ENCODE assay signal across 27 mouse cellular contexts in genomic region chr17:25735745-25736144, GRCm38 (mm10). TPM values are rescaled to one million over a fixed set of nuclear protein-coding genes. Genes with fewer than 3 reads are reported as not detected.
DNase-seq lines count a peak whose midpoint lies in the region; ATAC-seq lines count a peak whose summit lies in the region.
"Had no signal": no experiment of that assay in that cellular context is flagged by ENCODE, and none has a peak within 500 bp of the region (broad histone marks: within the 10 kb centered on the region; RNA-seq: fewer than 3 reads in every experiment).

Gene Mslnl, plus strand, starts transcription at chr17:25736042.

- no peak within 1 kb of the TSS for H3K4me2 ChIP-seq in forebrain, embryonic 16.5 days (ENCODE audit: low read length)
- H3K4me2 ChIP-seq in lung, embryonic 16.5 days (ENCODE audit: low read depth, low read length): no peak within 1 kb of the TSS
- H3K4me2 ChIP-seq in embryonic facial prominence, embryonic 15.5 days (replicated peaks): no peak within 1 kb of the TSS
- H3K4me2 ChIP-seq: forebrain, embryonic 13.5 days; heart, embryonic 11.5 days; hindbrain, embryonic 14.5 days had no signal

- 87% methylated on average over 3 of the region's 3 CpGs for WGBS in forebrain, embryonic 16.5 days
- WGBS in forebrain, embryonic 10.5 days: 83% methylated on average over 3 of the region's 3 CpGs
- WGBS in lung, embryonic 16.5 days: 57% methylated on average over 3 of the region's 3 CpGs
- WGBS in embryonic facial prominence, embryonic 15.5 days: 63% methylated on average over 3 of the region's 3 CpGs

- ATAC-seq in forebrain, embryonic 16.5 days: no peak
- ATAC-seq in lung, embryonic 16.5 days (ENCODE audit: low read depth): peak; percentile 67
- ATAC-seq in embryonic facial prominence, embryonic 15.5 days (ENCODE audit: insufficient number of reproducible peaks, low FRiP score, low TSS enrichment, low read depth): peak; percentile 27; the same call in 1 of the 2 replicates
- ATAC-seq: forebrain, embryonic 13.5 days; forebrain, postnatal 0 days; hindbrain, postnatal 0 days; inflammation-experienced regulatory T-cells, adult 6 months had no signal

- H3K9me3 ChIP-seq in forebrain, embryonic 16.5 days (ENCODE audit: control insufficient read depth, low read length): no peaks in the 10 kb centered on the region
- no peaks in the 10 kb centered on the region for H3K9me3 ChIP-seq in forebrain, embryonic 10.5 days
- no peaks in the 10 kb centered on the region for H3K9me3 ChIP-seq in lung, embryonic 16.5 days (ENCODE audit: control insufficient read depth, low read length)
- no peaks in the 10 kb centered on the region for H3K9me3 ChIP-seq in embryonic facial prominence, embryonic 15.5 days (replicated peaks)
- H3K9me3 ChIP-seq: forebrain, embryonic 13.5 days; G1E had no signal

- no peak for DNase-seq in forebrain, embryonic 10.5 days (ENCODE audit: extremely low spot score, low spot score)
- no peak for DNase-seq in lung, adult 18-20 months
- DNase-seq in NIH3T3 (ENCODE audit: low read depth): peak; percentile 38
- no peak for DNase-seq in right cerebral cortex, postnatal 25 days
- no peak for DNase-seq in right cerebral cortex, postnatal 36 days (ENCODE audit: low spot score in 2 of 2)
- DNase-seq: adrenal gland, postnatal 14 days; B cell, adult 2 months; cerebellum, adult 11 months; cerebellum, adult 2 months; cerebellum, adult 9-11 months; cerebellum, postnatal 25 days; forebrain, postnatal 0 days; gastrocnemius, adult 2 months; gastrocnemius, postnatal 14 days; heart, adult 11 months had no signal

- no peak within 1 kb of the TSS for H3K4me3 ChIP-seq in forebrain, embryonic 16.5 days (replicated peaks; ENCODE audit: low read length)
- H3K4me3 ChIP-seq in forebrain, embryonic 10.5 days: no peak within 1 kb of the TSS
- H3K4me3 ChIP-seq in lung, embryonic 16.5 days (ENCODE audit: low read length): no peak within 1 kb of the TSS
- H3K4me3 ChIP-seq in embryonic facial prominence, embryonic 15.5 days (replicated peaks): no peak within 1 kb of the TSS
- H3K4me3 ChIP-seq: erythroblast, embryonic 14.5 days; forebrain, embryonic 13.5 days; gastrocnemius, adult 2 months had no signal

- no peaks in the 10 kb centered on the region for H3K36me3 ChIP-seq in forebrain, embryonic 16.5 days (ENCODE audit: control insufficient read depth, insufficient read depth)
- H3K36me3 ChIP-seq in forebrain, embryonic 10.5 days (replicated peaks): peaks cover 5% of the 10 kb centered on the region
- no peaks in the 10 kb centered on the region; the same call in 1 of the 2 replicates for H3K36me3 ChIP-seq in lung, embryonic 16.5 days (ENCODE audit: control insufficient read depth, insufficient read depth, low read length)
- H3K36me3 ChIP-seq in embryonic facial prominence, embryonic 15.5 days: 0 out of 2 replicates have a peak, but pooled peaks cover 6% of the 10 kb centered on the region

- no peak within 1 kb of the TSS for H3K27ac ChIP-seq in forebrain, embryonic 16.5 days (ENCODE audit: low read length)
- H3K27ac ChIP-seq in forebrain, embryonic 10.5 days: no peak within 1 kb of the TSS
- H3K27ac ChIP-seq in lung, embryonic 16.5 days (ENCODE audit: low read length): peak within 1 kb of the TSS; percentile 32; the same call in 1 of the 2 replicates
- no peak within 1 kb of the TSS for H3K27ac ChIP-seq in embryonic facial prominence, embryonic 15.5 days (replicated peaks)
- H3K27ac ChIP-seq: forebrain, embryonic 13.5 days; gastrocnemius, adult 2 months; hindbrain, embryonic 14.5 days; hindbrain, postnatal 0 days had no signal

- 0 out of 2 replicates have a peak within 1 kb of the TSS, but pooled peaks have one; percentile 9 for H3K9ac ChIP-seq in forebrain, embryonic 16.5 days (replicated peaks; ENCODE audit: low read depth, low read length)
- 0 out of 2 replicates have a peak within 1 kb of the TSS, but pooled peaks have one; percentile 10 for H3K9ac ChIP-seq in lung, embryonic 16.5 days (ENCODE audit: low read length)
- no peak within 1 kb of the TSS for H3K9ac ChIP-seq in embryonic facial prominence, embryonic 15.5 days
- H3K9ac ChIP-seq: forebrain, embryonic 13.5 days; forebrain, postnatal 0 days; hindbrain, embryonic 14.5 days had no signal

- no peaks in the 10 kb centered on the region for H3K27me3 ChIP-seq in forebrain, embryonic 16.5 days (replicated peaks; ENCODE audit: control insufficient read depth, insufficient read depth, low read length)
- H3K27me3 ChIP-seq in forebrain, embryonic 10.5 days (ENCODE audit: poor library complexity, severe bottlenecking): no peaks in the 10 kb centered on the region
- H3K27me3 ChIP-seq in lung, embryonic 16.5 days (ENCODE audit: control insufficient read depth, insufficient read depth, low read depth, low read length): no peaks in the 10 kb centered on the region
- peaks cover 5% of the 10 kb centered on the region; the same call in 1 of the 2 replicates for H3K27me3 ChIP-seq in embryonic facial prominence, embryonic 15.5 days
- H3K27me3 ChIP-seq: forebrain, embryonic 13.5 days had no signal

- H3K4me1 ChIP-seq in forebrain, embryonic 16.5 days (replicated peaks; ENCODE audit: control insufficient read depth, insufficient read depth, low read length): no peaks in the 10 kb centered on the region
- H3K4me1 ChIP-seq in forebrain, embryonic 10.5 days: peaks cover 4% of the 10 kb centered on the region
- H3K4me1 ChIP-seq in lung, embryonic 16.5 days (replicated peaks; ENCODE audit: control insufficient read depth, insufficient read depth, low read length): no peaks in the 10 kb centered on the region
- no peaks in the 10 kb centered on the region for H3K4me1 ChIP-seq in embryonic facial prominence, embryonic 15.5 days
- H3K4me1 ChIP-seq: forebrain, embryonic 13.5 days had no signal

RNA-seq across cellular contexts. Expression of gene Mslnl, which starts in this region (rescaled TPM):
- 0.17 TPM in 1 of 2 replicates, not detected in the other for polyA plus RNA-seq in forebrain, embryonic 16.5 days (2015; fragmentation: Nextera tagmentation; extraction: Ambion mirVana)
- not detected in 2 replicates for polyA plus RNA-seq in forebrain, embryonic 10.5 days (2016; fragmentation: Nextera tagmentation; extraction: Ambion mirVana)
- 1.4 TPM in 2 replicates for polyA plus RNA-seq in lung, embryonic 16.5 days (2015; fragmentation: Nextera tagmentation; extraction: Ambion mirVana)
- 2.4 and 3.9 TPM in 2 replicates for polyA plus RNA-seq in embryonic facial prominence, embryonic 15.5 days (2015; fragmentation: Nextera tagmentation; extraction: Ambion mirVana)
- polyA plus RNA-seq: erythroblast, embryonic 14.5 days; forebrain, embryonic 13.5 days; forebrain, postnatal 0 days; G1E; heart, embryonic 11.5 days; heart, embryonic 14.5 days; heart, postnatal 0 days; hindbrain, embryonic 14.5 days; hindbrain, postnatal 0 days; inflammation-experienced regulatory T-cells, adult 6 months had no signal
